Comparison of ENCODE assay signal across 9 mouse cellular contexts in the genomic region with DNA sequence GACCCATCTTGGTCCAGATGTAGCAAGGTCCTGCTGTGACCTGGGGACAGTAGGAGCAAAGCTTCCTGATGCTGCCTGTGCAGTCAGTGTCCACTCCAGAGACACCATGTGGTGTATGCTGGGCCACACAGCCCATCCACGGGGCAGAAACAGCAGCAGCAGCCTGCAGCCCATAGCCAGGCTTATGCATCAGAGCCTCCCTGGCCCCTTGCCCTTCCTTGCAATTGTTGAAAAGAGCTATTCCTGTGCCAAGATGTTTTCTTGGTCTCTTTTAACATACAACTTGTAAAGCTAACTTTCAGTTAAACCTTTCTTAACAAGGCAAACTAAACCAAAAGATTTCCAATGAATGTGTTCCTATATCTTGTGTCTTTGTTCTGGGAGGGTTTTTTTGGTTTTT.
DNase-seq lines count a peak whose midpoint lies in the region; ATAC-seq and TF ChIP-seq lines count a peak whose summit lies in the region.
"Had no signal": no experiment of that assay in that cellular context is flagged by ENCODE, and none has a peak within 500 bp of the region (broad histone marks: within the 10 kb centered on the region; RNA-seq: fewer than 3 reads in every experiment).

No protein-coding gene starts in this region.

- H3K9me3 ChIP-seq in intestine, embryonic 15.5 days: no peaks in the 10 kb centered on the region
- no peaks in the 10 kb centered on the region for H3K9me3 ChIP-seq in intestine, postnatal 0 days (ENCODE audit: control insufficient read depth)
- no peaks in the 10 kb centered on the region for H3K9me3 ChIP-seq in hindbrain, embryonic 15.5 days
- H3K9me3 ChIP-seq: G1E had no signal

- H3K4me3 ChIP-seq in intestine, embryonic 15.5 days (replicated peaks): no peak overlapping the region
- no peak overlapping the region for H3K4me3 ChIP-seq in intestine, postnatal 0 days (ENCODE audit: low read depth, low read length)
- no peak overlapping the region for H3K4me3 ChIP-seq in hindbrain, embryonic 15.5 days

- H3K27me3 ChIP-seq in intestine, embryonic 15.5 days (replicated peaks): no peaks in the 10 kb centered on the region
- H3K27me3 ChIP-seq in intestine, postnatal 0 days (replicated peaks; ENCODE audit: control insufficient read depth, insufficient read depth, low read length): no peaks in the 10 kb centered on the region
- no peaks in the 10 kb centered on the region for H3K27me3 ChIP-seq in hindbrain, embryonic 15.5 days

- peak overlapping the region; percentile 45 for H3K27ac ChIP-seq in intestine, embryonic 15.5 days
- H3K27ac ChIP-seq in intestine, postnatal 0 days (ENCODE audit: low read depth, low read length): no peak overlapping the region
- peak overlapping the region; percentile 16; the same call in 1 of the 2 replicates for H3K27ac ChIP-seq in hindbrain, embryonic 15.5 days (replicated peaks)

- H3K4me2 ChIP-seq in intestine, embryonic 15.5 days (replicated peaks): no peak overlapping the region
- H3K4me2 ChIP-seq in intestine, postnatal 0 days (replicated peaks; ENCODE audit: low read depth): no peak overlapping the region
- H3K4me2 ChIP-seq in hindbrain, embryonic 15.5 days: no peak overlapping the region

- WGBS in intestine, embryonic 15.5 days: 14% methylated on average over 1 of the region's 1 CpGs
- WGBS in intestine, postnatal 0 days: 6% methylated on average over 1 of the region's 1 CpGs
- WGBS in hindbrain, embryonic 15.5 days: 0% methylated on average over 1 of the region's 1 CpGs

- no peak for TF ChIP-seq CTCF in intestine, postnatal 0 days (IDR thresholded peaks at IDR 0.05; ENCODE audit: low read depth)

- no peak overlapping the region for H3K9ac ChIP-seq in intestine, embryonic 15.5 days
- H3K9ac ChIP-seq in intestine, postnatal 0 days (ENCODE audit: low read depth, low read length): no peak overlapping the region
- no peak overlapping the region for H3K9ac ChIP-seq in hindbrain, embryonic 15.5 days

- ATAC-seq in intestine, embryonic 15.5 days: no peak
- ATAC-seq in intestine, postnatal 0 days: no peak
- ATAC-seq in hindbrain, embryonic 15.5 days (ENCODE audit: low FRiP score, low read depth): no peak

- peaks cover 15% of the 10 kb centered on the region for H3K36me3 ChIP-seq in intestine, embryonic 15.5 days
- H3K36me3 ChIP-seq in intestine, postnatal 0 days (ENCODE audit: control insufficient read depth, insufficient read depth): peaks cover 60% of the 10 kb centered on the region
- H3K36me3 ChIP-seq in hindbrain, embryonic 15.5 days: peaks cover 35% of the 10 kb centered on the region; the same call in 1 of the 2 replicates

- H3K4me1 ChIP-seq in intestine, embryonic 15.5 days (replicated peaks): peaks cover 34% of the 10 kb centered on the region
- H3K4me1 ChIP-seq in intestine, postnatal 0 days (replicated peaks; ENCODE audit: control insufficient read depth, insufficient read depth, low read length): peaks cover 3% of the 10 kb centered on the region; the same call in 1 of the 2 replicates
- H3K4me1 ChIP-seq in hindbrain, embryonic 15.5 days (replicated peaks): peaks cover 22% of the 10 kb centered on the region

- DNase-seq in Muller cell, postnatal 12 days (ENCODE audit: inconsistent ontology term): peak; percentile 37
- DNase-seq in embryo, embryonic 11 days: peak; percentile 29
- no peak for DNase-seq in layer of hippocampus, postnatal 36 days
- DNase-seq in urinary bladder, adult 2 months (ENCODE audit: low spot score): no peak
- no peak for DNase-seq in layer of hippocampus, adult 11-12 months (ENCODE audit: low spot score)

Comparison
In these comparisons a context has a peak if more than half of its experiments do, and no peak if none do; other contexts are left out.
1. DNase-seq: peak in Muller cell, postnatal 12 days (single experiment) and embryo, embryonic 11 days (single experiment); none in layer of hippocampus, postnatal 36 days (0 of 2), urinary bladder, adult 2 months (single experiment) and layer of hippocampus, adult 11-12 months (single experiment).